Mouse (Mus musculus) ZHBTc4 (cell line): Measurements from ENCODE around the gene Hsd17b7.
A peak's percentile ranks its signal among the peaks of the same experiment; 100 is the strongest.
"Not testable (repeated sequence)": the region's sequence is repeated elsewhere in the genome, so short reads cannot be mapped to it uniquely, and the experiment has no call there.

Source experiments
- DNase-seq: peaks from one replicate; pipeline ENCODE4 v3.0.0-alpha.2; 2011; ENCODE audit warnings: low read depth, low spot score

Gene Hsd17b7

DNA sequence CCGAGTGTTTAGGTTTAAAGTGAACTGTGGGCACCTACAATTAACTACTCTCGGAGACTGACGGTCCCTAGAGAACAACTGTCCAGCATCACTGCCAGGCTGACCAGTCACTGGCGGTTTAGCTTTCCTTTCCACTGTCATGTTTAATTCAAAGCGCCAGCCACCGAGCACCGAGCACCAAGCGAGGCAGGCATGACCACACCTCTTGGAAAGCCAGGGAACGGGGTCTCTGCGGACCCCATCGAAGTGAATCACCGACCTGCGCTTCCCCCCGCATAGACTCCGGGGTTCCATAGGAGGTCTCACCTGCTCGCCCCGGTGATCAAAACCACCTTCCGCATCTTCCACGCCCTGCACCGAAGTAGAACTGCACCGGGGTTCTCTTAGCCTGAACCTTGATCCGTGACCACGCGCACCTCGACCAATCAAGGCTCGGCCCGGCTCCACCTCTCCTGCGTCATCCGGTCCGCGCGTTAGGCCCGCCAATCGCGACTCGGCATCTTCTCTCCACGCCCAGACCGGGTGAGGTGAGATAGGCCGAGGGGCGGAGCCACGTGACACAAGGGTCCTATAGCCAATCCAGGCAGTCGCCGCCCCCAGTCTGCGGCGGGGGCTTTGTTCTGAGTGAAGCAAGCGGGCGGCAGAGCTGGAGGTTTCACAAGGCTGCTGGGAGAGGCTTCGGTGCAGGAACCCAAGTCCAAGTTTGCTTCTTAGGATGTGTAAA, at the start of gene Hsd17b7:
Hsd17b7 (minus strand) TSS at position 450 of the 724 bp plus-strand sequence.
- DNase-seq = peak; percentile 100

DNA sequence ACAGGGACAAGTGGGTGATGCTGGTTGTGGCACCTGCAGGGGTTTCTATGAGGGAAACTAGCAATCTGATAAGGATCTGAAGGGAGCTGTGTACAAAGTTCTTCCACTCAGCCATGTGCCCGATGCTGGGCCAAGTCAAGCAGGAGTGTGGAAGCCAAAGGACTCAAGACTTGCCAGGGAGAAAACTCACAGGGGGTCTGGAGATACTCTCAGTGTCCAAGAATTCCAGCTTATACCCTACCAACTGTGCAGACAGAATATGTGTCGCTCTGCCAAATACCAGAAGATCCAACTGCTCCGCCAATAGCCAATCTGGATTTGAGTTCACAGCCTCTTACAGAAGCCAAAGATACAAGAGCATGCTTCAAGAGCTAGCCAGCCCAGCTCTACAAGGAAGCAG, 45.7 kb upstream of the Hsd17b7 start:
- DNase-seq = no peak

DNA sequence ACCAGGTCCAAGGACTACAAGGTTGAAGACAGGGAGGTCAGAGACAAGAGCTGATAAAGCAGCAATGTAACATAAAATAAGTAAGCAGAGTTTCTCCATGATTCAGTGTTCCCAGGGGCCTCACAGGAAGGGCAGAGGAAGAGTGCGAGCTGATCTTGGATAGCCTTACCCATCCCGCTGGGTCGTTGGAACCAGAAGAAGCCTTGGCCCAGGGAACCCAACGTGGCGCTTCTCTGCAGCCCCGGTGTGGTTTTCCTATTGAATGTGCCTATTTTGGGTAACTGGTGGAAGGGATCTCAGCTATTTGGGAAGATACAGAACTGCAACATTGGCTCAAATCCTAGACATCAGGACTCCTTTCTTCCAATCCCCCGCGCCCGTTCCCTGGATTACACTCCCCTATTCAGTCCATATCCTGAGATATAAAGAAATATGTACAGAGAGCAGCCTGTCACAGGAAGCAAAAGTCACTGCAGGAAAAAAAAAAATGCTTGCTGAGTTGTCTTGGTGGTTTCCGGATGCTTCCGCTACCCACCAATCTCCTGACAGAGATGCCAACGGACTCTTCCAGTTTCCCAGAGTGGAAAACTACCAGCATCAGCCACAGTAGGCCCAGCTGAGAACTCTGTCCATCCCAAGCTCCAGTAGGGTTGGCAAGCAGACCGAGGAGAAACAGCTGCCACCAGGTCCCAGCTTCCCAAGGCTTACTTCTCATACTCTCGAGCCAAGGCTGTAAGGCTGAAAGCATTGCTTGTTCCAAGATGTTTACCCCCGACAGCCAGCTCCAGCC, 41.9 kb upstream of the Hsd17b7 start:
- DNase-seq = no peak

DNA sequence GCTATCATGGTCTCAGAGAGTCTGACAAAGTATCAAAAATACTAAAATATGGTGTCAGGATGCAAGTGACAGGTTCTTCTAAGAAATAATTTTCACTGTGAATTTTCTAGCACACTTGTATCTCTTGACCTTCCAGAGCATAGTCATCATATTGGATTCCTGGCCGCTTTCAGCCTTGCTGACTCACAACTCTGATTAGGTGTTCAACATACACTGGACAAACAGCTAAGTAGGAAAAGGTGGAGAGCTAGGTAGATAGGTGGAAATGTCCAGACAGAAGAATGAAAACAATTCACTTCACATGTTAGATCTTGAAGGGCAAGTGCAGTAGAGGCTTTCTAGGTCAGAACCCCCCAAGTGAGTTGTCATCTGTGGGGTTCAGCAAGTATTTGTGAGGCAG, 40.3 kb upstream of the Hsd17b7 start:
- DNase-seq = no peak

DNA sequence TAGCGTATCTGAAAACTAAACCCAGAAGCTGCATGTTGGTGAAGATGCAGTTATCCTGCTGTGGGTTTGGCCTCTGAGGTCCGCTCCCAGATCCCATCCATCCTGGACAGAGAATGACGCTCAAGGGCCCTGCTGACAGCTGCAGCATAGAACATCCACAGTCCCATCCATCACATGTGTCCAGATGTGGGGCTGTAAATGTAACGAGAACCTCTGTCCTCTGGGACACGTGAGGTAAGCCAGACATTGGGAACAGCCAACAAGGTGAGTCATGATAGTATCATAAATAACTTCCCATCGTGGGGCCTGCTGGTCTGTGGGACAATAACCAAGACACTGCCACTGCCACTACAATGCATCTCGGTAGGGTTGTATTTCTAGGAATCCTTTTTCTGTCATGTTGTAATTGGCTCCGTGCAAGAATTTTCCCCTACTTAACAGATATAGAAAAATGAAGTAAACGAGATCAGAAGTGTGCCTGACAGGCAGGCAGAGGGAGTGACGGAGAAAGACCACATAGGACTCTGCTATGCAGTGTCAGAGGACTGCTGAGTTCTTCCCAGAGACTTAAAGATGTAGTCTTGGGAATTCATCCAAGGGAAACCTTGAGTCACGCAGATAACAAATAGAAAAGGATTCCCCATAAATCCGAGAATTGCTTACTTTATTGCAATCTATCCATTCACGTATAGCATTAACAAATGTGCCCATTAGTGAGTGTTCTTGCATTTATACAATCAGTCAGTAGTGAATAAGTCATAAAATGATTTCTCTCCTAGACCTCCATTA, 39.6 kb upstream of the Hsd17b7 start:
- DNase-seq = no peak

GRCm38 (mm10) chr1:170006516-170006915, 37.5 kb upstream of the Hsd17b7 start:
- no peak for DNase-seq

DNA sequence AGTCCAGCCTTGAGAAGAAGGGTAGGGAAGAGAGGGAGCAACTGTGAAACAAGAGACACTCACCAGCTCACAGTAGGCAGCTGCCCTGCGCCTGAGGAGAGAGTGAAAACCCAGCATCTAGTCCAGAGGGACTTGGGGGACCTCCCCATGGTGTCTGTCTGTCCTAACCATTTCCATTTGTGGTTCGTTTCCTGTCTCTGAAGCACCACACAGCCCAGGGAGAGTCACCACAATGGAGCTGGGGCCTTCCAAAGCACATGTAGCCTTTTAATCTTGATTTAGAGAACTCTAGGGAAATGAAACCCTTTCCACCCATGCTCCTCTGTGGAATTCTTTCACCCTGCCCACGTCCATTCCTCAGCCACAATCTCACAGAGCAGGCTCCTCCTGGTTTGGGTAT, 36.3 kb upstream of the Hsd17b7 start:
- DNase-seq = no peak

GRCm38 (mm10) chr1:169993901-169994300, 24.9 kb upstream of the Hsd17b7 start:
- DNase-seq = not testable (repeated sequence)

GRCm38 (mm10) chr1:169986166-169986565, 17.1 kb upstream of the Hsd17b7 start:
- DNase-seq = no peak

GRCm38 (mm10) chr1:169977621-169978020, 8.6 kb upstream of the Hsd17b7 start:
- DNase-seq = no peak

GRCm38 (mm10) chr1:169971998-169972397, 3.0 kb upstream of the Hsd17b7 start:
- no peak for DNase-seq

DNA sequence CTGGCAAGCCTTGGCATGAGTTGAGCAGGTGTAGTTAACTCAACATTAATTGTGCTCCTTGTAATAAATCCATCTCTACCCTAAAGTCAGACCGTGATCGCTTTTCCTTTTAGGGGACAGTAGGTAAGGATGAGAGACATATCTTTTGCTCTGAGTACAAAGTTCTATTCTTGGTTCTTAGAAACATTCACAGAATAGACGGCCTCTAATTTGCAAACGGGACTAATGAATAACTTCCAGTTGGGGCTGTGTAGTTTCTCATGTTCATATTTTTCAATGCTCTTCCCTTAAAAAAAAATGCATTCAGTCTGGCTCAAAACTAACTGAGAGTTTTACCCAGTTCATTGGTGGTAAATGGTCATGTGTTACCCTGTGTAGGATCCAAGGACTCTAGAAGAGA, 1.9 kb upstream of the Hsd17b7 start:
- DNase-seq = no peak

DNA sequence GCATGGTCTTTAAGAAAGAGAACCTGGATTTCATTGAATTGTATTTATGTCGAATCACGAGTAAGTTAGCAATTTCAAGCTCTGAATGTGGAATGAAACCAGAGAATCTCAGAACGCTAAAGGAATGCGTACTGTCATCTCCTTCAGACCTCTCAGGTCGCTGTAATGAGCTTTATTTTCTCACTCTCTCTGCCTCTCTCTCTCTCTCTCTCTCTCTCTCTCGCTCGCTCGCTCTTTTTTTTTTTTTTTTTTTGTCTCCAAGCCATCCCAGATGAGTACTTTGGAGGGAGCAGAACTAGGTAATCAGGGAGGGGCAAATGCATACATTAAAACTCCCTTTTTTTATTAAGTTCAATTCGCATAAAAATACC, 460 bp upstream of the Hsd17b7 start:
- no peak for DNase-seq

- DNase-seq = no peak
Measured at GRCm38 (mm10) chr1:169953106-169953505, 15.9 kb downstream of the Hsd17b7 start.

GRCm38 (mm10) chr1:169952636-169953035, 16.4 kb downstream of the Hsd17b7 start:
- no peak for DNase-seq

DNA sequence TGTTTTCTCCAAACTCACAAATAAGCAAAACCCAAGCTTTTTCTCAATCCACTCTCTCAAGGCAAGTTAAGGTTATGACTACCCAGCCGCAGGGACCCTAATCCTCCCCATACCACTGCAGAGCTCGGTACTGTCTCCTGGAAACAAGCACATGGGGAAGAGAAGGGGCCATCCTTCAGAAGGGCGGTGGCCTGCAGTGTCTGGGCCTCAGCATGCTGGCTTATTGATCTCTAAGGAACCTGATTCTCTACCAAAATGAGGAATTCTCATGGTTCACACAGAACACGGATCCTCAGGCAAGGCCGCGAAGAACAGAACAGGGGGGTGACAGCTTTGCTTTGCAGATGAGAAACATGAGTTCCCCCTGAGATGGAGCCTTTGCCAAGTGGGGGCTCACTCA, 17.5 kb downstream of the Hsd17b7 start:
- DNase-seq = no peak

DNA sequence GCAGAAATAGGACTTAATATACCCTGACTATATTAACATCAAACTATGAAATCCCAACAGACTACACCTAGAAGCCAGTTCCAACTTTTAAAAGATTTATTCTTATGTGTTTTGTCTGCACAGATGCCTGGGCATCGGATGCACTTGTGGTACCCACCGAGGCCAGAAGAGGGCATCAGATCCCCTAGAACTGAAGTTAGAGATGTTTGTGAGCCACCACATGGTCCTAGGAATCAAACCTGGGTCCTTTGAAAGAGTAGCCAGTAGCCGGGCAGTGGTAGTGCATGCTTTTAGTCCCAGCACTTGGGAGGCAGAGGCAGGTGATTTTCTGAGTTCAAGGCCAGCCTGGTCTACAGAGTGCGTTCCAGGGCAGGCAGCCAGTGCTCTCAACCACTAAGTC, 18.4 kb downstream of the Hsd17b7 start:
- peak; percentile 60 for DNase-seq

- no peak for DNase-seq
Measured at GRCm38 (mm10) chr1:169949981-169950380, 19.1 kb downstream of the Hsd17b7 start.

DNA sequence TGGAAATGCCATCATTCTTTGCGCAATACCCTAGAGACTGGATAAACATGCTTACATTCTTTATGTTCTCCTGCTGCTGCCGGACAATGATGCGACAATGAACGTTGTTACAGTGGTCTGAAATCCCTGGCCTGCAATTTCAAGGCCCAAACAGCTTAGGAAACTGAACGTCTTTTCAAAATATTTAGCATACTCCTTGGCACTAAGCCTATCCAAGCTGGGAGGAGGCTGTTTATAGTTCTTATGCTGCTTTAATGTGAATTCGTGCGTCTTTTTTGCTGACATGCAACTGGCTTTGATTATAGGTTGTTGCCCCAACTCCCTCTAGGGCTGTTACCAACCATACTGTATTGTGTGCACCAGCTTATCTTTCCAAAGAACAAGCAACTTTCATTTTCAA, 20.2 kb downstream of the Hsd17b7 start:
- no peak for DNase-seq

DNA sequence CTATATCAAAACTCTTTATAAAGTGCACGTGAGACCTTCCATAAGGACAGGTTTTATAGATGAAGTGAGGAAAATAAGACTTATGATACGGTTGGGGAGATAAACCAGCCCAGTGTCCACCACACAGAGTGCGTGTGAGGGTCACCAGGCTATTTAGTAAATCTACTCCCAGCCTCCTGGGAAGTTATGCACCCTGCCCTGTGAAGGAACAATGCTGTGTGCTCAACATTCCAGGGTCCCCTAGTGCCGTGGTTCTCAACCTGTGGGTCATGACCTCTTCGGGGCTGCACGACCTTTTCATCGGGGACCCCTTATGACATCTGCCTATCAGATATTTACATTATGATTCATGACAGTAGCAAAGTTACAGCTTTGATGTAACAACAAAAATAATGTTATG, 20.8 kb downstream of the Hsd17b7 start:
- no peak for DNase-seq

DNA sequence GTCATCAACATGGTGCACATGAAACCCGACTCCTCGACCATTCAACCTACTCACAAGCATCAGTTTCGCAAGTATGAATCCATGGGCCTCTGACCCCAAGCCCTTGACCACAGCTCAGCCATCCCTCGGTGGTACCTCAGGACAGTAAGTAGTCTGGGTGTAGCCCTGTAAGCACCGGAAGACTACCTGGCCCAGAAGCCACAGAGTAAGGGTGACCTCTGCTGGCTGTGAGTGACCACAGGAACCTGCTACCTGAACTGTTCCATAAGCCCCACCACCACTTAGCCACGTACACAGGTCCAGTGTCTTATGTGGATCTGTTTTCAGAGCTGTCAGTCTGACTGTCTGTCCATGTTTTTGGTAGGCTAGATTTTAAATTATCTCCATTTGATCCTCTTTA, 21.4 kb downstream of the Hsd17b7 start:
- no peak for DNase-seq

DNA sequence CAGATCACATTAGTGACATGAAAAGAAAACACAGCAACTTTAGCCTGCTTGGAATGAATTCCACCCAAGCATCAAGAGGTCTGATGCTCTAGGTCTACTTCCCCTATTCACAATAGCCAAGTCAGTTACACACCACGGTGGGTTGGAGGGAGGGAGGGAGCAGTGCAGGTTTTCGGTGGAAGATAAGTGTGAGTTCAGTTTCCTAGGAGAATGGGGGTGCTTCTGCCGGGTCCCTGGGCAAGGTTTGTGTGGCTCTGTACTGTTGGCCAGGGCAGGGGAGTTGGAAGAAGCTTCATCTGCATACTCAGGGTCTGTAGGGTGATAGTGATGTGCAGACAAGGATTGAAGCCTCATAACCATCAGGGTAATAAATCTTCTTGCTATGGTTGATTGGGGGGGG, 23.0 kb downstream of the Hsd17b7 start:
- DNase-seq = no peak
